Mouse (Mus musculus): Measurements from ENCODE around the gene March10. TPM values are rescaled to one million over a fixed set of nuclear protein-coding genes. Genes with fewer than 3 reads are reported as not detected.
A peak's percentile ranks its signal among the peaks of the same experiment; 100 is the strongest.

Gene March10
- total RNA-seq, 2 experiments from 2014 or later, result 0.79 to 0.87 TPM

DNA sequence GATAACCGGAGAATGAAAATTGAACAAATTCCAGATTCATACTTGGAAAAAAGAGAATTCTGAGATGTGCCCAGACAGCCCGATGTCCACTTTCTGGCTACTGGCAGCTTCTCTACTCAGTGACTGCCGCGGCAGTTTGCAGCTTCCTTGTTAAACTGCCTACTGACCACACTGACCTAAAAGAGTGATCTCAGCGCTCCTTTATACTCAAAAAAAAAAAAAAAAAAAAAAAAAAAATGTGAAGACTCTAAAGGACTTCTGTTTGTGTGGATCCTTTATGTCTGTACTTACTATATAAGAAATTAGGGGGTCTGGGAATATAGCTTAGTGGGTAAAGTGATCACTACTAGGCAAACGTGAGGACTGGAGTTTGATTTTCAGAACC is 17.8 kb upstream of the March10 start:
- no peak for DNase-seq (ENCODE audit: low spot score in 2 of 2)
- H3K27ac ChIP-seq, result peak overlapping the region; percentile 24; the same call in 1 of the 2 replicates
- no peak for TF ChIP-seq CTCF (conservative IDR thresholded peaks at IDR 0.05)
- H3K4me3 ChIP-seq, result no peak overlapping the region

- Histone ChIP-seq H3K27ac (peak overlapping the region; percentile 24; the same call in 1 of the 2 replicates), H3K4me3 (no peak overlapping the region)
- TF ChIP-seq CTCF (conservative IDR thresholded peaks at IDR 0.05), result no peak
- DNase-seq (ENCODE audit: low spot score in 2 of 2), result peak in 1 of 2 experiments; percentile 33
Observed at GRCm38 (mm10) chr11:105473716-105474351, 17.3 kb upstream of the March10 start.

DNA sequence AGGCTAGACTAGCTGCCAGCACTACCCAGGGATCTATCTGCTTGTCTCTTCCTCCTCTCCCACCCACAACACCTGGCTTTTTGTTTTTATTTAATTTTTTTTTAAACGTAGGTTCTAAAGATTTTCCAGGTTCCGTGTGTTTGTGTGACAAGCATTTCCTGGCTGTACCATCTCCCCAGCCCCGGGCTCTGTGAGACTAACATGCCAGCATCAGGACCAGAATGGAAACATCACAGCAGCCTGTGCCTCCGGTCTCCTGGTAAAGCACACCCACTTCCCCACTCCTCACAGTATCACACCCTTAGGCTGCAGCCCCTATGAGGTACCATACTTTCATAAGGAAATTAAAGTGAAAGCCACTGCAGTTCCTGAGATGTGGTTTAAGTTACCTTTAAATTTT is 16.1 kb upstream of the March10 start:
- Histone ChIP-seq H3K4me3 (no peak overlapping the region), H3K27ac (0 out of 2 replicates have a peak overlapping the region, but pooled peaks have one; percentile 18)
- no peak for TF ChIP-seq CTCF (conservative IDR thresholded peaks at IDR 0.05)
- DNase-seq (ENCODE audit: low spot score in 2 of 2), result no peak

GRCm38 (mm10) chr11:105470896-105471295 is 14.4 kb upstream of the March10 start:
- H3K4me3 ChIP-seq, result no peak overlapping the region
- DNase-seq (ENCODE audit: low spot score in 2 of 2), result no peak
- H3K27ac ChIP-seq, result no peak overlapping the region
- no peak for TF ChIP-seq CTCF (conservative IDR thresholded peaks at IDR 0.05)

- no peak for DNase-seq (ENCODE audit: low spot score in 2 of 2)
- Histone ChIP-seq H3K27ac (peak overlapping the region; percentile 3; the same call in 1 of the 2 replicates), H3K4me3 (no peak overlapping the region)
- TF ChIP-seq CTCF (conservative IDR thresholded peaks at IDR 0.05), result no peak
Observed at GRCm38 (mm10) chr11:105469561-105469960, 13.0 kb upstream of the March10 start.

DNA sequence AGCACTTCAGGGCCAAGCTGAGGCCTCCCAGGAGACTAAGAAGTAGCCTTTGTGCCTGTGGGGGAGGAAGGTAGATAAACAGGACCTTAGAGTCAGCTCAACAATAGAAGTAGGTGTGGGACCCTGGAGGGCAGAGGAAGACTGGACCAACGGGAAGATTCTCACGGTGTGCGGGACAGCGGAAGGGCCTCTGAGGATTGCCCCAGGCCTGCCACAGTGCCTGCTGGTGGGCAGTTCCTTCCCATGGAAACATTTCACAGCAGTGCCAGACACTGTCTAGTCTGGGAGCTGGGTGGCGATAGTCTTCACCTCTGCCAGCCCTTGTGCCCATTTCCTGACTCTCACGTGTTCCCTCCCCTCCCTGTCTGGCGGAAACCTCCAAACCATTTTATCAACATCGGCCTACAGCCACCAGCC is 12.6 kb upstream of the March10 start:
- no peak for DNase-seq (ENCODE audit: low spot score in 2 of 2)
- 0 out of 2 replicates have a peak, but pooled peaks have one; percentile 7 for TF ChIP-seq CTCF (conservative IDR thresholded peaks at IDR 0.05)
- H3K4me3 ChIP-seq, result no peak overlapping the region
- H3K27ac ChIP-seq, result no peak overlapping the region; the same call in 1 of the 2 replicates

GRCm38 (mm10) chr11:105468436-105468835 is 11.9 kb upstream of the March10 start:
- TF ChIP-seq CTCF (conservative IDR thresholded peaks at IDR 0.05), result no peak
- no peak for DNase-seq (ENCODE audit: low spot score in 2 of 2)
- Histone ChIP-seq H3K4me3 (no peak overlapping the region), H3K27ac (no peak overlapping the region; the same call in 1 of the 2 replicates)

DNA sequence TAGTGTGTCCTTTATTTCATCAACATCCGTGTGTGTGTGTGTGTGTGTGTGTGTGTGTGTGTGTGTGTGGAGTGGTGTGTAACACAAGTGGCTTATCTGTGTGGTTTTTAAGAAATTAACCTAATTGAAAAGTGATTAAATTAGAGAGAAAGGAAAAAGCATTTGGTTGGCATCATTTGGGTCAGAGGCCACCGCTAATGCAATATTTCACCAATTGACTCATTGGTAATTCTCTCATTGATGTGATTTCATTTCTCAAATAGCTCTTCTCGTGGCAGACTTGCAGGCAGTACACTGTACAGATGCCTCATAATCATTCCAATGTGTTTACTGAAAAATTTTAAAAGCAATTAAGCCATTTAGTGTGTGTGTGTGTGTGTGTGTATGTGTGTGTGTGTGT is 11.3 kb upstream of the March10 start:
- H3K27ac ChIP-seq, result no peak overlapping the region
- TF ChIP-seq CTCF (conservative IDR thresholded peaks at IDR 0.05), result no peak
- no peak overlapping the region for H3K4me3 ChIP-seq
- DNase-seq (ENCODE audit: low spot score in 2 of 2), result no peak

GRCm38 (mm10) chr11:105467266-105467665 is 10.7 kb upstream of the March10 start:
- Histone ChIP-seq H3K4me3 (no peak overlapping the region), H3K27ac (peak overlapping the region; percentile 14; the same call in 1 of the 2 replicates)
- no peak for DNase-seq (ENCODE audit: low spot score in 2 of 2)
- no peak for TF ChIP-seq CTCF (conservative IDR thresholded peaks at IDR 0.05)

DNA sequence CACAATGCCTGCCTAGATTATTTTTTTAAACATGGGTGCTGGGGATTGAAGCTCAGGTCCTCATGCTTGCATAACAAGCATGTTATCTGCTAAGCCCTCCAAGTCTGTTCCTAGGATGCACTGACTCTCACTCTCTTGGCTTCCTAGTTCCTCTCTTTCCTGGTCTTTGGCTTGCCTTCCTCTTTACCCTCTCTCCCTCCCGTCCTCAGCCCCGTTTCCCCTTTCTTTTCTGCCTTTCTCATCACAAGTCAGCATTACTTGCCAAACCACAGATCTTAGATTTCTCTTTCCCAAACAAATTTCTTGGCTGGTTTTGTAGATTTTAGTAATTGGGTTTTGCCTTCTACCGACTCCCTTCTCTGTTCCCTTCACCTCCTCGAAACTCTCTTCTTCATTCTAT is 10.2 kb upstream of the March10 start:
- no peak for TF ChIP-seq CTCF (conservative IDR thresholded peaks at IDR 0.05)
- Histone ChIP-seq H3K4me3 (no peak overlapping the region), H3K27ac (no peak overlapping the region; the same call in 1 of the 2 replicates)
- no peak for DNase-seq (ENCODE audit: low spot score in 2 of 2)

GRCm38 (mm10) chr11:105465488-105465887 is 9.0 kb upstream of the March10 start:
- H3K4me3 ChIP-seq, result no peak overlapping the region
- no peak for TF ChIP-seq CTCF (conservative IDR thresholded peaks at IDR 0.05)
- H3K27ac ChIP-seq, result no peak overlapping the region
- DNase-seq (ENCODE audit: low spot score in 2 of 2), result no peak

- TF ChIP-seq CTCF (conservative IDR thresholded peaks at IDR 0.05), result no peak
- Histone ChIP-seq H3K4me3 (no peak overlapping the region), H3K27ac (no peak overlapping the region; the same call in 1 of the 2 replicates)
- DNase-seq (ENCODE audit: low spot score in 2 of 2), result no peak
Observed at GRCm38 (mm10) chr11:105464430-105464967, 8.0 kb upstream of the March10 start.

DNA sequence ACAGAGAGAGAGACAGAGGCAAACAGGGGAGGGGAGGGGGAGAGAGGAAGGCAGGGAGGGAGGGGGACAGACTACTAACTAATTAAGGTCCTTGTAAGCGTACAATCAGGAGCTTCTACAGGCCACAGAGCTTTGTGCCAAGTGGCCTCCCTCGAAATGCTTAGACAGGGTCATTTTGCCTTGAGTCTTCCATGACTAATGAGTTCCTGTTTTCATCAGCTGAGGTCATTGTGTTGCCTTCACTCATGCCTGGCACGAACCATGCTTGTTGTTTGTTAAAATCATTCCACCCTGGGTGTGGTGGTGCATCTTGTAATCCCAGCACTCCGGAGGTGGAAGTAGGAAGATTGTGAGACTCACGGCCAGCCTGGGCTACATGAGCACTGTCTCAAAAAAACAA is 3.4 kb upstream of the March10 start:
- Histone ChIP-seq H3K4me3 (no peak overlapping the region), H3K27ac (no peak overlapping the region)
- no peak for DNase-seq (ENCODE audit: low spot score in 2 of 2)

DNA sequence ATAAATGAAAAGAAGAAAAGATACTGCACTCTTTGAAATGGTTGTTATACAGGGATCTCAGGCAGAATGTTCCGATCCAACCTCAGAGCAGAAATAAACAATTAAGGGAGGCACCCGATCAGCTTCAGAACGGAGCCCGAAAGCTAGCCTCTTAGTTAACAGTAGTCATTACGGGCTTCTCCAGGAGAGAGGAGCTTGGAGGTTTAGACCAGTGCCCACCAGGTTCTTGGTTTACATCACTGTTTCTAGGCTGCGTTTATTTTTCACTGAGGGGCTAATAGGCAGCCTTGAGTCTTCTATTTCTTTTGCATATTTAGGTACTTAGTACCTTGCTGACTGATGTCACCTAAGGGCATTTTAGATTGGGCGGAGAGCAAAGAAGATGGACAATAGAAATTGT is 506 bp upstream of the March10 start:
- DNase-seq (ENCODE audit: low spot score in 2 of 2), result no peak
- peak overlapping the region; percentile 62 for H3K4me3 ChIP-seq
- no peak for TF ChIP-seq CTCF (conservative IDR thresholded peaks at IDR 0.05)
- peak overlapping the region; percentile 95 for H3K27ac ChIP-seq

More for the DNA sequence above, 3.4 kb upstream of the March10 start:
- no peak for TF ChIP-seq CTCF (conservative IDR thresholded peaks at IDR 0.05)

Measured in layer of hippocampus, adult 2 months (tissue).